Mouse (Mus musculus): ENCODE data around the gene Rbbp7.
"Not testable (repeated sequence)": the region's sequence is repeated elsewhere in the genome, so short reads cannot be mapped to it uniquely, and the experiment has no call there.

Gene Rbbp7

DNA sequence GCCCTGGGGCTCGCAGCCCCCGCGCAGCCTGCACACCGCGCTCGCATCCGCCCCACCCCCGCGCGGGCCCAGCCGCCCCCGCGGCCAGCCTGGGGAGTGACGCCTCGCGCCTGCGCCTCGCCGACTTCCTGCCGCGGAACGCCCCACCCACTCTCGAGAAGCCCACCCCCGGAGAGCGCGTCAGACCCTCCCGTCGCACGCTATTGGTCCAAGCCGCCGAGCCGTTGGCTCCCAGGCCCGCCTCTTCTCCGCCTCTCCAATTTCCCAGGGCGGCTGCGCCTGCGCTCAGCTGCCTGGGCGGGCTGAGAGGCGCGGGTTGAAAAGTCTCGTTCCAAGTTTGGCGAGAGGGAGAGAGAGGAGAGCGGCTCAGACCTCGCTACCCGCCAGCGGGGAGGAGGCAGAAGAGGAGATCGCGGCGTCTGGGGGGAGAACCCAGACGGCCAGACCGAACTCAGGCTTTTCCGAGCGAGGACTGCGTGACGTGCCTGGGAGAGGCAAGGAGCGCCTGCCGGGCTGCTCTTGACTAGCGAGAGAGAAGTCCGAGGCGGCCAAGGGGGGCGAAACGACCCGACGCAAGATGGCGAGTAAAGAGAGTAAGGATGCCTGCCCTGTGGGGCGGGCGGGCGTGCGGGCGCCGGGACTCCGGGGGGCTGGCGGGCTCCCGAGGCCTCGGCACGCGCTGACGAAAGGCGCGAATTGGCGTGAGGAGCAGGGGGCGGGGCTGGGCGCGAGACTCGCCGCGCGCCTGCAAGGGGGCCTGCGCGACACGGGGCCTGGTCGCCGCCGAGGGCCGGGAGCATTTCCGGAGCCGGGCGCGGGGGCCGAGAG, at the start of gene Rbbp7:
Gene Rbbp7 (plus strand): TSS at position 288 of the 828 bp plus-strand sequence.
- peak; percentile 78 for DNase-seq (ENCODE audit: low read depth, low spot score)

- no peak for DNase-seq (ENCODE audit: low read depth, low spot score)
These were observed 42.4 kb upstream of the Rbbp7 start for GRCm38 (mm10) chrX:162717837-162718236.

- DNase-seq (ENCODE audit: low read depth, low spot score): no peak
These were observed 40.6 kb upstream of the Rbbp7 start for GRCm38 (mm10) chrX:162719615-162720014.

DNA sequence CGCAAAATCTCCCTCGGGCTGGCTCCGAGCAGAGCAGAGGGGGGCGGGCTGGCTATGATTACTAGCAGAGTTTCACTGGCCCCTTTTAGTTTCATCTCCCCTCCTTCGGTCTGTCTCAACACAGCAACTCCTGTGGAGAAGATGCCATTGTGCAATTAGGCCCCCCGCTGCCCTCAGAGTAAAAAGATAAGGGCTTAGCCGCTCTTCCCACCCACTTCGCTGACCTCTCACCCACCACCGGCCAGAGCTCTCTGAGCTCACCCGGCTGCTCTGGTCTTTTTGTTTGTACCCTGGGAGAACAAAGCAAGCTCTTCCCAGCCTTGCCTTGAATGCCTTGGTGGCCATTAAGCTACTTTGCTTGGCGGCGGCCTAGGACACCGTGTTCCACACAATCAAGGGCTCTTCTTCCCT, 32.8 kb upstream of the Rbbp7 start:
- no peak for DNase-seq (ENCODE audit: low read depth, low spot score)

DNA sequence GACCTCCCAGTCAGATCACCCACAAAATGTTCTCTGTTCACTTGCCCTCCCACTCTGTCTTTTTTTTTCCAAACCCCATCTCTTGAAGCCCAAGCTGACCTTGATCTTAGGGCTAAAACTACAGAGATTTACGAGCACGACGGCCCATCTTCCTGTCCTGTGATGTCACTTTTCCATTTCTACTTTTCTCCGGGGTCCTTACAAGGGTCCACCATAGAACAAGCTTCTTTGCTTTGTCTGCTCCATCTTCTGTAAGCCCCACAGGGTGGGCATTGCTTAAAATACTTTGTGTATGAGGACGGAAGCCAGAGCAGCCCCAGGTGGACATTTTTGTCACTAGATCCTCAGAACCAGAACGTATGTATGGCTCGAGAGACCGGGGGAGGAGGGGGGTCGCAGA, 32.4 kb upstream of the Rbbp7 start:
- DNase-seq (ENCODE audit: low read depth, low spot score): no peak

GRCm38 (mm10) chrX:162728228-162728627, 32.0 kb upstream of the Rbbp7 start:
- DNase-seq (ENCODE audit: low read depth, low spot score): no peak

DNA sequence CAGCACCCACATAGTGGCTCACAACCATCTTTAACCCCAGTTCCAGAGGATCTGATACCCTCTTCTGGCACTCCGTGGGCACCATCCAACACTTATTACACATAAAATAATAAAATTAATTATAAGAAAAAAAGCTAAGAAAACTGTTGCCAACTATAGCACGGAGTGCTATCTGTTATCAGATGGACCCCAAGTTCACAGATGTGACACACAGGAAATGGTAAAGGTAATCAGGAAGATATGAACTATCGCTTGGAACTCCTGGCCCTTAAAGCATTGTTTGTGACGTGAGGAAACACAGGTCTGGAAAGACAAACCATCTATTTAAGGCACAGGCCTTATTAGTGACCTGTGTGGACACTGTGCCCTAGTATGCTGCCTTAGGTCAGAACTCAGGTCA, 30.2 kb upstream of the Rbbp7 start:
- DNase-seq (ENCODE audit: low read depth, low spot score): no peak

DNA sequence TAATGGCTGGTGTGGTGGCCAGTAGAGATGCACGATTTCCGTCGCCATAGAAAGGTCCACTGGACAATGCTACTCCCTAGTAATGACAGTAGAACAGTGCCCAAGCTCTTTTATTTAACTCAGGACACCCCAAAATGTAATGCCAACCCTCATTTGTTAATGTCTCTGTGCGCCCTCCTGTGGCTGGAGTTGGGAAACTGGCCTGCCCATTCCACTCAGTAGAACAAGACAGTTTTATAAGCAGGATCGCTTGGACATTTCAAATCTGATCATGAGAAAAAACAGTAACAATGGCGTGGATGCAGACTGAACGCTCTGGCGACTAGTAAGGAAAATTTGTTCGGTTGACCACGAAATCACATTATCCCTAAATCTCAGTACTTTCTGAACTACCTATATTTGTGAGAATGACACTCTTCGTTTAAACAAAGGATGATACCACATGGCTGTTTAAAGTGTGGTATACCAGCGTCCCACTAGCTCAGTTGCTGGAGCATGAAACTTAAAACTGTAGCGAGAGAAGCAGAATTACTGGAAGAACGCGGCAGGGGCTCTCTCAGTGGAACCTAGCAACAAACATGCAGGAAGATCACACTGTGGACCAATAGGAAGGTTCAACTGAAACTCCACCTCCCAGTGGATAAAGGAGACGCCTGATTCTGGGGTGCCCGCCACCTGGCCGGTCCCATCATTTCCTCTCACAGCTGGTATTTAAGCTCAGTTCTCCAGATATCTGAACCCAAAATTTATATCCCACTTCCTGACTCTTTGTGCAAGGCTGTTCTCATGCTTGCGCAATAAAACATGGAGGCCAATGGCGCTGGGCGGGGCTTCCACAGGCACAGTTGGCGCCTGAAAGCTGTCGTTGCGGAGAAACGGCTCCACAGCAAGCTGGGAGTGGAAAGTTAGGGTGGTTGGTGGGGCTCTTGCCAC, 24.9 kb upstream of the Rbbp7 start:
- DNase-seq (ENCODE audit: low read depth, low spot score): no peak

GRCm38 (mm10) chrX:162736140-162736659, 24.0 kb upstream of the Rbbp7 start:
- no peak for DNase-seq (ENCODE audit: low read depth, low spot score)

GRCm38 (mm10) chrX:162748696-162749420, 11.3 kb upstream of the Rbbp7 start:
- no peak for DNase-seq (ENCODE audit: low read depth, low spot score)

DNA sequence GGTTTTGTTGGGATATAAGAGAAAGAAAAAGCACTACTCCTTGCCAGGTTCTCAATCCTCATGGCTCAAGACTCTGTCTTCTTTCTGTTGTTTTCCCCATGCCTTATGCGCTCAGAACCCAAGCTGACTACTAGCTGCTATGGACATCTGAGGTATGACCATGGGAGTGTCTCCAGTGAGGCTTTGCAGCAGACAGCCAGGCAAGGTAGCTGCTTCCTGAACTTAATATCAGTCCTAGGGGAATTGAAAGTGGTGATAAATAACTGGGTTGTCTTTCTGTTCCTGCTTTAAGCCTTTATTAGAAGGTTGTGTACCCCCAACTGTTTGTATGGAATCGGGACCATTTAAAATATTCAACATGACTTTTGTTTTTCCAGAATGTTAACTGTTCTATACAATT, 7.8 kb upstream of the Rbbp7 start:
- no peak for DNase-seq (ENCODE audit: low read depth, low spot score)

GRCm38 (mm10) chrX:162754314-162754713, 5.9 kb upstream of the Rbbp7 start:
- DNase-seq (ENCODE audit: low read depth, low spot score): no peak

- DNase-seq (ENCODE audit: low read depth, low spot score): no peak
These were observed 4.1 kb upstream of the Rbbp7 start for GRCm38 (mm10) chrX:162756058-162756457.

DNA sequence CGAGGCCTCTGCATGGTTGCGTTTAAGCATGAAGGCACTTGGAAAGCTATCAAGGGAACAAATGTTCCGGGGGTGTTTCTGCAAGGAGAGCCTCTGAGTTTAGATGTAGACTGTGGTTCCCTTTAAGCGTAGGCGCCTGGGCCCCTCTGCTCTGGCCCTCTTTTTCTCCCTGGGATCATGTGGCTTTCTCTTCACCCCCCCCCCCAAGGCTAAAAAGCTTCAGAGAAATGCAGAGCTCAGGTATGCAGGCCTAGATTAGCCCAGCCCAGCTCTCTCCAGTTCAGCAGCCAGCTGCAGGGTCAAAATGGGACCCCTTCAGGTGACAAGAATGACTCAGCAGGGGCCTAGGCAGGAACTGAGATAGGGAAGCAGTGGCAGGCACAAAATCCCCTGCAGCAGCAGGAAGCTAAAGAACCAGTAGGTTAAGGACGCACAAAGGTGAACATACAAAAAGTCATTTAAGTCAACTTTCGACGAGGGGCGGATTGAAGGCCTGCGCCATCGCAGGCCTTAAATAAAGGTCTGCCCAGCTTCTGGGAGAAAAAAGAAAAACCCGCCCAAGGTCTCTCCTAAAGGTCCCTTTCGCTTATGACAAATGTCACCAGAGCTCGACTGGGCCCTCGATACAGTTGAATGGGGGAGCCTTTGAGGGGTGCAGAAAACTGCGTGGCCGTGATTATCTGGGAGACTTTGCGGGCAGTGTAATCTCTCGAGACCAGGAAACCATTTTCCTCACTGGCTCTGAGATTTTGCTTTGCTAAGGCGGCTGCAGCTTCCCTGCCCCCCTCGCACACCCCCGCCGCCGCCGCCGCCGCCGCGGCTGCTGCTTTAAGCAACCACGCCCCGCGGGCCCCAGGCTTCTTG, 719 bp upstream of the Rbbp7 start:
- no peak for DNase-seq (ENCODE audit: low read depth, low spot score)

GRCm38 (mm10) chrX:162760958-162761515, 835 bp downstream of the Rbbp7 start:
- DNase-seq (ENCODE audit: low read depth, low spot score): no peak

DNA sequence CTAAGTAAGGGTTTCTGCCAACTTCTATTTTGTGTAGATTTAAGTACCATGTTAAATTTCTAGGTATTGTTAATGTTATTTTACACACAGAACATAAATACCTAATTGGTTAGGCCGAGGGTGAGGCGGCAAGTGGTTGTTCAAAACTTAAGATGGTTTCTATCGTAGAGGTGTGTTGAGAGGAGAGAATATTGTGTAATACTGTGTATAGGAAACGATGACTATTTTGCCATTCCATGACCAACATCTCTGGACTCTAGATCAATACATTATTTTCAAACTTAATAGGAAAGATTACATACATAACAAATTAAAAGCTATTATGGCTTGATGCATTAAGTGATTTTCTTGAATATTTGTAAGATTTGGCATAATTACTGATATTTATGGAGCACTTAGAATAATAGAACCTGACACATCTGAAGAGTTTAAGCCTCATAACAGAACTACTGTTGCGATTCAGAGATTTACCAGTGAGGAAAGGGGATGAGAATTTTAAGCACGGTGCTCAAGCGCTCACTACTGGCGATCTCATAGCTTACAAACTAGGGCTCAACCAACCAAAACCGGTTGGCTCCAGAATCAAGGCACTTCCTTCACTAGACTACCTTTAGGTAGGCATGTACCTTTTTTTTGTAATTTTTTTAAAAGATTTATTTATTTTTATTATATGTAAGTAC, 1.7 kb downstream of the Rbbp7 start:
- no peak for DNase-seq (ENCODE audit: low read depth, low spot score)

DNA sequence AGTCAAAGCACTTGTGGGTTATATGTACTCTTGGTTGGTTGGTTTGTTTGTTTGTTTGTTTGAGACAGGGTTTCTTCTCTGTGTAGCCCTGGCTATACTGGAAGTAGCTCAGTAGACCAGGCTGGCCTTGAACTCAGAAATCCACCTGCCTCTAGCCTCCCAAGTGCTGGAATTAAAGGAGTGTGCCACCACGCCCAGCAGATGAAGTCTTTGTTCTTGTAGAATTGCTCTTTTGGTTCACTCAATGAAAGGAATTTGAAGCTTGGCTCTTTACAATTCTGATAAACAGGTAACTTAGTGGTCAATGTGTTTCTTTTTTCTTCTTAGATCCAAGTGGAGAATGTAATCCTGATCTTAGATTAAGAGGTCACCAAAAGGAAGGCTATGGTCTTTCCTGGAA, 10.5 kb downstream of the Rbbp7 start:
- DNase-seq (ENCODE audit: low read depth, low spot score): no peak

DNA sequence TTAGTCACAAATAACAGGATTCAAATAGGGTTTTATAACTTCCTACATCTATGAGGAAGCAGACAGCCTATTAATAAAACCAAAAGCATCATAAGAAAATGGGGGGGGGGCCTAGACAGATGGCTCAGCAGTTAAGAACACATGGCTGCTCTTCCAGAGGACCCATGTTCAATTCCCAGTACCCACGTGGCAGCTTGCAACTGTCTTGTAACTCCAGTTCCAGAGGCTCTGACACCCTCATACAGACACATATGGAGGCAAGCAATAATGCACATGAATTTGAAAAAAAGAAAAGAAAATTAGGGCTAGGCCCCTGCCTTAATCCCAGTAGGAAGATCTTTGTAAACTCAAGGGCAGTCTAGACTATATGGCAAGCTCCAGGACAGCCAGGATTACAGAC, 28.2 kb downstream of the Rbbp7 start:
- DNase-seq (ENCODE audit: low read depth, low spot score): no peak

GRCm38 (mm10) chrX:162791392-162791791, 31.2 kb downstream of the Rbbp7 start:
- not testable (repeated sequence) for DNase-seq (ENCODE audit: low read depth, low spot score)

- DNase-seq (ENCODE audit: low read depth, low spot score): peak; percentile 39
These were observed 40.2 kb downstream of the Rbbp7 start for GRCm38 (mm10) chrX:162800371-162800770.

All from retina, adult 2 months (tissue).